Mouse (Mus musculus) kidney, adult 2 months (tissue): ENCODE results near the gene Pbx3.

Source experiments
- CTCF ChIP-seq: fragments of 200-500 bp; conservative IDR thresholded peaks from 2 replicates; pipeline ENCODE4 v1.5.1; 2011; ENCODE audit warnings: low read depth, mild to moderate bottlenecking, control low read depth, low read length, moderate library complexity, mixed read lengths; ENCODE audit not compliant: insufficient read depth, insufficient read length
- POLR2A ChIP-seq: fragments of 200-500 bp; IDR thresholded peaks from one replicate; pipeline ENCODE4 v1.6.1; 2011; ENCODE audit warnings: low read depth, low read length, control low read depth

DNA sequence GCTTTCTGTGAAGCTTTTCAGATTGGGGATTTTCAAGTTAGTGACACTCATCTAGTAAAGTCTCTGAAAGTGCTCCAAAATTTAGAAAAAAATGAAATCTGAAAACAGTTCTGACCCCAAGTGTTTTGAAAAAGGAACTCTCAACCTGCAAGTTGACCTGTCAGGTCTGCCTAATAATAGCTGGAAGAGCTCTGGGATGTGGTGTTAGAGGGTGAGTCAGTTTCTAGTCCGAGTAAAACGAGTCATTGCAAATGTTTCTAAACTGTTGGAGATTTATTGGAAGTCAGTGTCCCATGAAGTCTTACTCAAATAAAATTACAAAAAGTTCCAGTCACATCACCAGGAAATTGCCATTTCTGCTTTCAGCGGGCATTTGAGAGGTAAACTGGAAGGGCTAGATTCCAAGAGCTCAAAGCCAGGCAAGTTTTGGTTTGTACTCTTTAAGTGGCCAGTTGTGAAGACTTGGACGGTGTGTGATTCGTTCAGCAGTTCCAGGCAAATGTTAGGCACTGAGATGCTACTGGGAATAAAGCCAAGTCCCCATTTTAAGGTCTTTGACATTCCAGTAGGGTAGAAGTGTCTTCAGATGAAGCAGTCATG, 36.9 kb upstream of the Pbx3 start:
- TF ChIP-seq POLR2A (no peak), CTCF (no peak)
